Mouse (Mus musculus): ENCODE measurements around the gene Gpr39. TPM values are rescaled to one million over a fixed set of nuclear protein-coding genes. Genes with fewer than 3 reads are reported as not detected.

Gene Gpr39
- polyA plus RNA-seq, 1 experiment from 2014 or later = not detected

- ATAC-seq (replicated peaks) = peak; percentile 75; the same call in 1 of the 2 replicates
- 52% methylated on average over 13 of the region's 13 CpGs for WGBS
- no peaks in the 10 kb centered on the region for H3K27me3 ChIP-seq (replicated peaks)
- H3K36me3 ChIP-seq (replicated peaks) = no peaks in the 10 kb centered on the region
- H3K4me1 ChIP-seq = no peaks in the 10 kb centered on the region; the same call in none of the 2 replicates
- H3K4me2 ChIP-seq = no peak overlapping the region
- no peak overlapping the region for H3K4me3 ChIP-seq
- H3K9ac ChIP-seq = no peak overlapping the region
- H3K27ac ChIP-seq = peak overlapping the region; percentile 13; the same call in 1 of the 2 replicates
- no peaks in the 10 kb centered on the region for H3K9me3 ChIP-seq
Measured at GRCm38 (mm10) chr1:125839746-125840392, 163.1 kb downstream of the Gpr39 start.

GRCm38 (mm10) chr1:125854646-125855045, 177.9 kb downstream of the Gpr39 start:
- ATAC-seq (replicated peaks) = no peak
- H3K9me3 ChIP-seq = no peaks in the 10 kb centered on the region
- no peak overlapping the region for H3K4me2 ChIP-seq
- H3K36me3 ChIP-seq (replicated peaks) = no peaks in the 10 kb centered on the region
- no peaks in the 10 kb centered on the region for H3K27me3 ChIP-seq (replicated peaks)
- no peak overlapping the region for H3K9ac ChIP-seq
- 0 out of 2 replicates have a peak, but pooled peaks cover 3% of the 10 kb centered on the region for H3K4me1 ChIP-seq
- H3K27ac ChIP-seq = no peak overlapping the region
- H3K4me3 ChIP-seq = no peak overlapping the region
- WGBS = 7% methylated on average over 5 of the region's 5 CpGs

DNA sequence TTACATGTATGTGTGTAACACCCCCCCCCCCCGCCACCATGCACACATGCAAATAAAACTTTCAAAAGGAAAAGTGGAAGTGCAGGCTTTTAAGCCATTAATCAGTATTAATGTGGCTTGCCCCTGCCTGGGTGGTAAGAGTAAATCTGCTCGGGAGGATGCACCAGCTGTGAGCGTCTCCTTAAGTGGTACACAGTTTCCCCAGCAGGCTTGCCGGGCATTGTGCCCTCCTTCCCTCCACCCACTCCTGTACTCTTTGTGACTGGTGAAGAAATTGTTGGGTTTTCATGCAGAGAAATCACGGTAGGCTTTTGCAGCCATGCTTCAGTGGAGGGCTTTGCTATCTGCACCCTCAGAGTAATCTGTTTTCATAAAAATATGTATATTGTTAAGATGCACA, 181.8 kb downstream of the Gpr39 start:
- Histone ChIP-seq H3K9me3 (no peaks in the 10 kb centered on the region), H3K4me3 (no peak overlapping the region), H3K27me3 (replicated peaks) (no peaks in the 10 kb centered on the region), H3K27ac (no peak overlapping the region), H3K9ac (no peak overlapping the region), H3K4me1 (0 out of 2 replicates have a peak, but pooled peaks cover 3% of the 10 kb centered on the region), H3K36me3 (replicated peaks) (no peaks in the 10 kb centered on the region), H3K4me2 (no peak overlapping the region)
- no peak for ATAC-seq (replicated peaks)
- WGBS = 72% methylated on average over 5 of the region's 5 CpGs

GRCm38 (mm10) chr1:125870056-125870455, 193.3 kb downstream of the Gpr39 start:
- H3K4me1 ChIP-seq = no peaks in the 10 kb centered on the region
- no peak overlapping the region for H3K4me2 ChIP-seq
- no peak overlapping the region for H3K9ac ChIP-seq
- no peaks in the 10 kb centered on the region for H3K27me3 ChIP-seq (replicated peaks)
- ATAC-seq (replicated peaks) = 0 out of 2 replicates have a peak, but pooled peaks have one; percentile 42
- no peaks in the 10 kb centered on the region for H3K36me3 ChIP-seq (replicated peaks)
- no peak overlapping the region for H3K4me3 ChIP-seq
- no peak overlapping the region for H3K27ac ChIP-seq
- WGBS = 22% methylated on average over 7 of the region's 7 CpGs
- H3K9me3 ChIP-seq = no peaks in the 10 kb centered on the region

GRCm38 (mm10) chr1:125893158-125893557, 216.4 kb downstream of the Gpr39 start:
- H3K9ac ChIP-seq = no peak overlapping the region
- no peaks in the 10 kb centered on the region for H3K27me3 ChIP-seq (replicated peaks)
- 19% methylated on average over 9 of the region's 9 CpGs for WGBS

DNA sequence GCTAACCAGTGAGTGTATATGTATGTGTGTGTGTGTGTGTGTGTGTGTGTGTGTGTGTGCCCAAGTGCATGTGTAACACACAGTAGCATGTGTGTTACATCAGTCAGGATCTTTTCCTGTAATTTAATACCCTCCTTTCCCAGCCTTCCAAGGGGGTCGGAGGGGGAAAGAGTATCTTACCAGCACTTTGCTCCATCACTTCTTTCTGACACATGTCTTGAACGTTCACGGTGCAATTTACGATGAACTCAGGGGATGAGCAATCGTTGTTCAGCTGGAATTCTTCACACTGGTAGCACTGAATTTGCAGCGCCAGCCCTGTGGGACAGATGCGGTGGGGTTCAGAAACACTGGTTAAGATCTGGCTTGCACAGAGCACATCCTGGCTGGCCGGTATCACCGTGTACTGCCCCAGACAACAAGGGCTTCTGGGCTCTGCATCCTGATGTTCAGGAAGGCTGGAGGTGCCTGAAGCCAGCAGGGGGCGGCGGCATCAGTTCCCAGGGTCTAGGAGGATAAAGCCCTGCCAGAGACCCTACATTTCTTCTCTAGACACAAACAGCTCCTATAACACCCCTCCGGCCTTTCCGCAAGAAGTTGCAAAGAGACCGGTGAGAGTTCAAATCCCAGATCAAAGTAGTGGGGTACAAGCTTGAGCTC, 233.5 kb downstream of the Gpr39 start:
- H3K9ac ChIP-seq = peak overlapping the region; percentile 73; the same call in 1 of the 2 replicates
- peak overlapping the region; percentile 68 for H3K4me3 ChIP-seq
- no peak overlapping the region for H3K27ac ChIP-seq
- no peaks in the 10 kb centered on the region for H3K36me3 ChIP-seq (replicated peaks)
- H3K27me3 ChIP-seq (replicated peaks) = peaks cover 5% of the 10 kb centered on the region; the same call in 1 of the 2 replicates
- H3K9me3 ChIP-seq = no peaks in the 10 kb centered on the region
- ATAC-seq (replicated peaks) = peak; percentile 69
- peak overlapping the region; percentile 100 for H3K4me2 ChIP-seq
- peaks cover 28% of the 10 kb centered on the region for H3K4me1 ChIP-seq
- WGBS = 11% methylated on average over 14 of the region's 14 CpGs

More at GRCm38 (mm10) chr1:125893158-125893557, 216.4 kb downstream of the Gpr39 start:
- H3K4me1 ChIP-seq = 0 out of 2 replicates have a peak, but pooled peaks cover 6% of the 10 kb centered on the region
- H3K4me2 ChIP-seq = no peak overlapping the region
- 0 out of 2 replicates have a peak overlapping the region, but pooled peaks have one; percentile 18 for H3K27ac ChIP-seq
- H3K36me3 ChIP-seq (replicated peaks) = no peaks in the 10 kb centered on the region
- no peak overlapping the region for H3K4me3 ChIP-seq
- 0 out of 2 replicates have a peak, but pooled peaks have one; percentile 45 for ATAC-seq (replicated peaks)
- H3K9me3 ChIP-seq = no peaks in the 10 kb centered on the region

DNA sequence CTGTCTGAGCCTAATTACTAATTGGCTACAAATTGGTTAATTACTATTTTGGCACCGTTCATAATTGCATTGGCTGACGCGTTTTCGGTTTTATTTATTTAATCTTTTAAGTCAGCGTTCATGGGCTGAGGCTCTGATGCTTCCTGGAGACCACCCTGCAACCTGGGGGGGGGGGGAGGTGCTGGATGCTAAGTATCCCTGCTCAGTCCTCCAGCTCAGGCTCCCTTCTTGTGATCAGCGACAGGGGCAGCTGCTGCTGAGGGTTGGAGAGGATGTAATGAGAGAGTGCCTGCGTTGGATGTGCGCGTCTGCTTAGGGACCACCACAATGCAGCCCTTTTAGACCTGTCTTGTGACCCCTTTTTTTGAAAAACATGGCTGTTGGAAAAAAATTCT, 234.1 kb downstream of the Gpr39 start:
- WGBS = 2% methylated on average over 9 of the region's 9 CpGs
- no peak overlapping the region for H3K27ac ChIP-seq
- ATAC-seq (replicated peaks) = peak; percentile 53
- peaks cover 28% of the 10 kb centered on the region for H3K4me1 ChIP-seq
- H3K9me3 ChIP-seq = no peaks in the 10 kb centered on the region
- peak overlapping the region; percentile 73; the same call in 1 of the 2 replicates for H3K9ac ChIP-seq
- no peaks in the 10 kb centered on the region for H3K36me3 ChIP-seq (replicated peaks)
- peak overlapping the region; percentile 100 for H3K4me2 ChIP-seq
- H3K4me3 ChIP-seq = peak overlapping the region; percentile 68
- peaks cover 5% of the 10 kb centered on the region; the same call in 1 of the 2 replicates for H3K27me3 ChIP-seq (replicated peaks)

GRCm38 (mm10) chr1:125911337-125911900, 234.6 kb downstream of the Gpr39 start:
- Histone ChIP-seq H3K36me3 (replicated peaks) (no peaks in the 10 kb centered on the region), H3K9me3 (no peaks in the 10 kb centered on the region), H3K4me3 (peak overlapping the region; percentile 68), H3K27me3 (replicated peaks) (peaks cover 5% of the 10 kb centered on the region; the same call in 1 of the 2 replicates), H3K27ac (peak overlapping the region; percentile 65), H3K4me1 (peaks cover 28% of the 10 kb centered on the region), H3K9ac (peak overlapping the region; percentile 73), H3K4me2 (peak overlapping the region; percentile 100)
- WGBS = under 1% methylated on average over 35 of the region's 35 CpGs
- peak; percentile 72 for ATAC-seq (replicated peaks)

DNA sequence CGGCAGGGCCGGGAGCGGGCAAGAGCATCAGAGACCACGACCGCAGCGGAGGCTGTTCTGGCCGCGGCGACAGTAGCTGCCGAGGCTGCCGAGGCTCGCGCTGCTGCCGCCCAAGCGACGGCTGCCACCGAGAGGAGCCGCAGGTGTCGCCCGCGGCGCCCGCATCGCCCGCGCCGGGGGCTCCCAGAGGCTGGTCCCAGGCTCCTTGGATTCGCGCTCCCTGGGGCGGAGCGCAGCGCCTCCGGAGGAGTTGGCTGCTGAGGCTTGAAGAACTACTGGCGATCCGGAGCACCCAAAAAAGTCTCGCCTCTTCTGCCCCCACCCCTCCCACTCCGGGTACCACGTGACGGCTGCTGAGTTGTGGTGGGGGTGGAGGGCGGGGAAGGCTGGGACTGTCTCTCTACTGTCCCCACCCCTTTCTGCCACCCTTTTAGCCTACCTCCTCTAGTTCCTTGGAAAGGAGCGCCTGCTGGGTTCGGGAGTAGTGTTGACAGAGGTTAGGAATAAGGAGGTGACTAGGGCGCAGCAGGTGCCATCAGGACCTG, 235.2 kb downstream of the Gpr39 start:
- Histone ChIP-seq H3K27ac (peak overlapping the region; percentile 65), H3K4me2 (peak overlapping the region; percentile 100), H3K4me3 (peak overlapping the region; percentile 68), H3K9me3 (no peaks in the 10 kb centered on the region), H3K9ac (peak overlapping the region; percentile 73), H3K4me1 (peaks cover 28% of the 10 kb centered on the region), H3K36me3 (replicated peaks) (no peaks in the 10 kb centered on the region), H3K27me3 (replicated peaks) (peaks cover 5% of the 10 kb centered on the region; the same call in 1 of the 2 replicates)
- peak; percentile 79 for ATAC-seq (replicated peaks)
- under 1% methylated on average over 43 of the region's 43 CpGs for WGBS

- peak; percentile 52 for ATAC-seq (replicated peaks)
- Histone ChIP-seq H3K27me3 (replicated peaks) (peaks cover 5% of the 10 kb centered on the region; the same call in 1 of the 2 replicates), H3K9me3 (no peaks in the 10 kb centered on the region), H3K4me3 (peak within 1 kb of the TSS; percentile 68), H3K4me1 (peaks cover 28% of the 10 kb centered on the region), H3K36me3 (replicated peaks) (no peaks in the 10 kb centered on the region), H3K4me2 (peak within 1 kb of the TSS; percentile 100), H3K9ac (peak within 1 kb of the TSS; percentile 73), H3K27ac (peak within 1 kb of the TSS; percentile 65)
- WGBS = 3% methylated on average over 30 of the region's 30 CpGs
Measured at GRCm38 (mm10) chr1:125912601-125913600, 236.1 kb downstream of the Gpr39 start, which contains the start of gene Lypd1. Lypd1 (minus strand) TSS chr1:125913101.

GRCm38 (mm10) chr1:125920696-125921095, 243.9 kb downstream of the Gpr39 start:
- Histone ChIP-seq H3K4me2 (no peak overlapping the region), H3K27ac (no peak overlapping the region), H3K9me3 (no peaks in the 10 kb centered on the region), H3K4me3 (no peak overlapping the region), H3K4me1 (no peaks in the 10 kb centered on the region), H3K27me3 (replicated peaks) (no peaks in the 10 kb centered on the region), H3K36me3 (replicated peaks) (no peaks in the 10 kb centered on the region), H3K9ac (no peak overlapping the region)
- ATAC-seq (replicated peaks) = no peak
- 96% methylated on average over 3 of the region's 3 CpGs for WGBS

Data from midbrain, embryonic 15.5 days (tissue).